Mouse (Mus musculus): ENCODE measurements around the gene Pigk.

DNA sequence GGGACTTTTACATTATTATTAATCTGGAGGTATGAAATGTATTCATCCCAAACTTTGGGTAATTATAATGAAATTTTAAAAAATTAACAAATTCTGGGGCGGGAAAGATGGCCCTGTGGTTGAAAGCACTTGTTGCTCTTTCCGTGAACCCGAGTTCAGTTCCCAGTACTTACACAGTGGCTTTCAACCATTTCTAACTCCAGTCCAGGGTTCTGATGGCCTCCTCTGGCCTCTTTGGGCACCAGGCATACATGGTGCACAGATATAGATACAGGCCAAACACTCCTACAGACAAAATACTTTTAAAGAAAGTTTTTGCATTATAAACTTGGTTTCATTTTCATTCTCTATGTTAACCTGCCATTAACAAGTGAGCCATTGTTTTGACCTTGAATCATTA is 199.7 kb downstream of the Pigk start:
- TF ChIP-seq POLR2A (IDR thresholded peaks at IDR 0.05; ENCODE audit: low read depth, low read length) (no peak), CTCF (IDR thresholded peaks at IDR 0.05; ENCODE audit: extremely low read depth, insufficient read depth, insufficient read length, insufficient replicate concordance) (no peak)

Measured in spleen, adult 2 months (tissue).